In the genomic region with DNA sequence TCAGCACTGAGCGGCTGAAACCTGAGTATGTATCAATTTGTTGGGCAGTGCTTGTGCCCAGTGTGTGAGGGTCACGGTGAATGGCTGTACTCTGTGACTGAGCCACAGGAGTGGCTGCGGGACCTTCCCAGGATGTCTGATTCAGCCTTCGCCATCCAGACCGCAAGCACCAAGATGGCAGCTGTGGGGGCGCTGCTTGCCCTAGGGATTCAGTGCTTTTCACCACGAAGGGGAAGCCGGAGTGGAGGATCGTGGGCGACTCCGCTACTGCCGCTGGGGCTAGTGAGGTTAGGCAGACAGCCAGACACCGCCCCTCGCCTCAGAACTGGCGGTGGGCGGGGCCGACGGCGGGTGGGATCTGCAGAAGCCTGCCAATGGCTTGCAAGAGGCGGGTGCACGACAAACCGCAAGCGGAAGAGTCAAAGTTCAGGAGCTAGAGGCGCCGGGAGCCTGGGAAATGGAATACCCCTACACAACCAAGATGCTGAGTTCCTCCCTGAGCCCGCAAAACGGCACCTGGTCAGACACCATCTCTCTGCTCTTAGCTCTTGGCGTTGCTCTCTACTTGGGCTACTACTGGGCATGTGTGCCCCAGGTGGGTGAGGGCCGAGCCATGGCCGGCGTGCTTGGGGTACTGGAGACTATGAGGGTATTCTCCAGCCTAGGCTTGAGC, we compare ENCODE assay signal across 8 mouse cellular contexts. TPM values are rescaled to one million over a fixed set of nuclear protein-coding genes. Genes with fewer than 3 reads are reported as not detected.
A peak's percentile ranks its signal among the peaks of the same experiment; 100 is the strongest.
DNase-seq lines count a peak whose midpoint lies in the region; ATAC-seq and TF ChIP-seq lines count a peak whose summit lies in the region.

No protein-coding gene starts in this region.

- no peaks in the 10 kb centered on the region for H3K9me3 ChIP-seq in hindbrain, embryonic 11.5 days (ENCODE audit: control insufficient read depth, low read length)
- no peaks in the 10 kb centered on the region for H3K9me3 ChIP-seq in lung, postnatal 0 days (ENCODE audit: low read length)

- H3K4me3 ChIP-seq in hindbrain, embryonic 11.5 days (ENCODE audit: low read depth, low read length), result peak overlapping the region; percentile 46
- H3K4me3 ChIP-seq in lung, postnatal 0 days (ENCODE audit: low read depth, low read length), result peak overlapping the region; percentile 59

- TF ChIP-seq EP300 in lung, postnatal 0 days (IDR thresholded peaks at IDR 0.05), result no peak

- peak; percentile 92 for ATAC-seq in hindbrain, embryonic 11.5 days (ENCODE audit: low FRiP score)
- ATAC-seq in lung, postnatal 0 days, result peak; percentile 89

- H3K36me3 ChIP-seq in hindbrain, embryonic 11.5 days (ENCODE audit: control insufficient read depth, insufficient read depth, low read length), result peaks cover 2% of the 10 kb centered on the region; the same call in 1 of the 2 replicates
- peaks cover 18% of the 10 kb centered on the region for H3K36me3 ChIP-seq in lung, postnatal 0 days (ENCODE audit: insufficient read depth, low read length)

- H3K4me2 ChIP-seq in hindbrain, embryonic 11.5 days (replicated peaks; ENCODE audit: low read depth, low read length), result peak overlapping the region; percentile 74
- H3K4me2 ChIP-seq in lung, postnatal 0 days (replicated peaks; ENCODE audit: low read depth, low read length), result peak overlapping the region; percentile 89

- H3K9ac ChIP-seq in hindbrain, embryonic 11.5 days (ENCODE audit: low read depth, low read length), result peak overlapping the region; percentile 56
- peak overlapping the region; percentile 46 for H3K9ac ChIP-seq in lung, postnatal 0 days (replicated peaks; ENCODE audit: low read depth)

- H3K27me3 ChIP-seq in hindbrain, embryonic 11.5 days (ENCODE audit: control insufficient read depth, insufficient read depth, low read length), result 0 out of 2 replicates have a peak, but pooled peaks cover 6% of the 10 kb centered on the region
- H3K27me3 ChIP-seq in lung, postnatal 0 days (replicated peaks; ENCODE audit: insufficient read depth, low read length), result no peaks in the 10 kb centered on the region

- WGBS in hindbrain, embryonic 11.5 days, result under 1% methylated on average over 31 of the region's 31 CpGs
- WGBS in lung, postnatal 0 days, result 0% methylated on average over 31 of the region's 31 CpGs

- peak; percentile 35 for TF ChIP-seq CTCF in lung, postnatal 0 days (IDR thresholded peaks at IDR 0.05)

- DNase-seq in NIH3T3 (ENCODE audit: low read depth), result peak; percentile 96
- peak; percentile 88 for DNase-seq in cerebellum, adult 9-11 months
- peak; percentile 89 to 95 for DNase-seq in frontal cortex, adult 2 months (ENCODE audit: extremely low spot score in 1 of 2, low spot score in 1 of 2)
- DNase-seq in hindbrain, embryonic 11.5 days (ENCODE audit: low spot score), result peak; percentile 91
- peak; percentile 92 to 95 for DNase-seq in layer of hippocampus, postnatal 10 days (ENCODE audit: low spot score in 2 of 2)
- DNase-seq in lung, postnatal 0 days (ENCODE audit: low spot score), result peak; percentile 95
- DNase-seq in ovary, postnatal 10 days (ENCODE audit: low spot score), result peak; percentile 71
- peak; percentile 92 to 93 for DNase-seq in thymus, postnatal 10 days (ENCODE audit: low spot score in 2 of 2)

- H3K27ac ChIP-seq in hindbrain, embryonic 11.5 days (ENCODE audit: low read depth, low read length), result 0 out of 2 replicates have a peak overlapping the region, but pooled peaks have one; percentile 3
- H3K27ac ChIP-seq in lung, postnatal 0 days (ENCODE audit: low read length), result peak overlapping the region; percentile 34

- H3K4me1 ChIP-seq in hindbrain, embryonic 11.5 days (replicated peaks; ENCODE audit: control insufficient read depth, insufficient read depth, low read length), result no peaks in the 10 kb centered on the region; the same call in 1 of the 2 replicates
- H3K4me1 ChIP-seq in lung, postnatal 0 days (ENCODE audit: insufficient read depth, low read depth, low read length), result peaks cover 3% of the 10 kb centered on the region; the same call in 1 of the 2 replicates

RNA-seq across cellular contexts. Expression of a gene that starts 4.4 kb away (rescaled TPM):
- 25.6 and 39.1 TPM in 2 replicates for polyA plus RNA-seq in frontal cortex, adult 2 months (2012; rRNA removed)
- 6.9 and 7.6 TPM in 2 replicates for polyA plus RNA-seq in hindbrain, embryonic 11.5 days (2014; fragmentation: Nextera tagmentation; extraction: Ambion mirVana)
- total RNA-seq in layer of hippocampus, postnatal 10 days (2021), result 10 to 100 TPM; 39.6 to 43.0 TPM
- polyA plus RNA-seq in lung, postnatal 0 days (2015; fragmentation: Nextera tagmentation; extraction: Ambion mirVana), result 1.8 and 2.3 TPM in 2 replicates

RNA-seq across cellular contexts. Expression of a gene that starts 10.4 kb away (rescaled TPM):
- polyA plus RNA-seq in frontal cortex, adult 2 months (2012; rRNA removed), result 192 and 208 TPM in 2 replicates
- polyA plus RNA-seq in hindbrain, embryonic 11.5 days (2014; fragmentation: Nextera tagmentation; extraction: Ambion mirVana), result 96.7 and 99.1 TPM in 2 replicates
- total RNA-seq in layer of hippocampus, postnatal 10 days (2021), result 100 to 1,000 TPM; 116 to 125 TPM
- 76.5 and 79.7 TPM in 2 replicates for polyA plus RNA-seq in lung, postnatal 0 days (2015; fragmentation: Nextera tagmentation; extraction: Ambion mirVana)

RNA-seq across cellular contexts. Expression of a gene that starts 18.7 kb away (rescaled TPM):
- polyA plus RNA-seq in frontal cortex, adult 2 months (2012; rRNA removed), result 0.20 and 0.21 TPM in 2 replicates
- not detected in 2 replicates for polyA plus RNA-seq in hindbrain, embryonic 11.5 days (2014; fragmentation: Nextera tagmentation; extraction: Ambion mirVana)
- not detected for total RNA-seq in layer of hippocampus, postnatal 10 days (2021)
- polyA plus RNA-seq in lung, postnatal 0 days (2015; fragmentation: Nextera tagmentation; extraction: Ambion mirVana), result 0.44 and 0.49 TPM in 2 replicates

RNA-seq across cellular contexts. Expression of a gene that starts 28.6 kb away (rescaled TPM):
- polyA plus RNA-seq in frontal cortex, adult 2 months (2012; rRNA removed), result 28.4 and 30.6 TPM in 2 replicates
- 4.2 and 7.8 TPM in 2 replicates for polyA plus RNA-seq in hindbrain, embryonic 11.5 days (2014; fragmentation: Nextera tagmentation; extraction: Ambion mirVana)
- 10 to 100 TPM in 1 of 2 experiments, 1 to 10 TPM in 1; 8.0 to 12.7 TPM for total RNA-seq in layer of hippocampus, postnatal 10 days (2021)
- 43.6 and 48.7 TPM in 2 replicates for polyA plus RNA-seq in lung, postnatal 0 days (2015; fragmentation: Nextera tagmentation; extraction: Ambion mirVana)

RNA-seq across cellular contexts. Expression of a gene that starts 36.6 kb away (rescaled TPM):
- polyA plus RNA-seq in frontal cortex, adult 2 months (2012; rRNA removed), result 4.2 and 4.7 TPM in 2 replicates
- polyA plus RNA-seq in hindbrain, embryonic 11.5 days (2014; fragmentation: Nextera tagmentation; extraction: Ambion mirVana), result 46.0 and 48.5 TPM in 2 replicates
- 1 to 10 TPM; 5.7 to 6.5 TPM for total RNA-seq in layer of hippocampus, postnatal 10 days (2021)
- 121 and 135 TPM in 2 replicates for polyA plus RNA-seq in lung, postnatal 0 days (2015; fragmentation: Nextera tagmentation; extraction: Ambion mirVana)

Comparison
In these comparisons a context has a peak if more than half of its experiments do, and no peak if none do; other contexts are left out.
1. Peak in every context shown above with its lines: DNase-seq, ATAC-seq, H3K4me3 ChIP-seq and H3K27ac ChIP-seq.